Mouse (Mus musculus) left cerebral cortex, postnatal 14 days (tissue): ENCODE measurements around the gene Rif1. TPM values are rescaled to one million over a fixed set of nuclear protein-coding genes. Genes with fewer than 3 reads are reported as not detected.
"Not testable (repeated sequence)": the region's sequence is repeated elsewhere in the genome, so short reads cannot be mapped to it uniquely, and the experiment has no call there.

Experiments used
- DNase-seq, 2 experiments: peaks; one replicate each; pipeline ENCODE4 v3.0.0; 2021 to 2022; ENCODE audit warnings: low spot score in 2 of 2, mixed read lengths in 1 of 2
- intact Hi-C: fragments of 180-260 bp; cut with DNase I; formaldehyde crosslinking; loops from one replicate; pipeline ENCODE4 v1.15.1; 2025
- total RNA-seq, 2 experiments: library from RNA; stranded (reverse); gene quantifications; 2 replicates each; pipeline ENCODE4 v1.2.3; 2021

Rif1 gene
- total RNA-seq, 2 experiments from 2014 or later: 22.1 to 23.4 TPM

DNA sequence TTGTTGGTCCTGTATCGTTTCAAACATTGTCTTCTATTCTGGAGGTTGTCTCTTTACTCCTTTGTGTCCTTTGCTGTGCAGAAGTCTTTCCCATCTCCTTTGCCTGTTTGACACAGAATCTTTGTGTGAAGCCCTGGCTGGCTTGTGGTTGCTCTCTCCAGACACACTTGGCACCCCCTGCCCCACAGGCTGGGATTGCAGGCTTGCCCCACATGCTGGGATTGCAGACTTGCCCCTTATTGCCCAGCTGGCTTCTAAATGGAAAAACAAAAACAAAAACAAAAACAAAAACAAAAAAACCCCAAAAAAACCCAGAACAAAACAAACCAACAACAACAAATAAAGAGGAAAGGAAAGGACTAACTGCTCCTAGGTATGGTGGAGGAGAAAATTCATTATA, 4.0 kb upstream of the Rif1 start:
- no peak for DNase-seq
- intact Hi-C loops: no loop called here

- no peak for DNase-seq
- intact Hi-C loops: loop anchor here (5.0 kb wide), 1 partner anchor 99 kb away; the partner anchor contains the start of gene Nmi
These were observed 1.8 kb upstream of the Rif1 start for GRCm38 (mm10) chr2:52070816-52071215.

GRCm38 (mm10) chr2:52071241-52071991, 1.2 kb upstream of the Rif1 start:
- no peak for DNase-seq
- intact Hi-C loops: loop anchor here (5.0 kb wide), 1 partner anchor 99 kb away; the partner anchor contains the start of gene Nmi

DNA sequence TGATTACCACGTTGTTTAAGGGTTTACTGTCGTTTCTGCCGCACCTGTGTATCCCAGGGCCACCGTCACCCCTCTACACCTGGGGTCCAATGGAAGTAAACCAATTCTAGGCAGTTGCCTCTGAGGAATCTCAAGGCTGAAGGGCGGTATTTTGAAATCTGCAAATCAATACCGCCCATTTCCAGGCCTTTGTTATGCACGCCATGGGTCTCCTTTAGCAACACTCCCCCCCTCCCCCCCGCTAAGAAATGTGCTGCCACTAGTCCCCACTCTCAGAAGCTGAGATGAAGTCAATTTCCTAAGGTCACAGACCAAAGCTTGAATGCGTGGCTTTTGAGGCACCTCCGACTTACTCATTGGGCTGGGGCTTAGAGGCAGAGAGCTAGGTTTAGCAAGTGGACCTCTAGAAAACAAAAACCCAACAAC, 554 bp upstream of the Rif1 start:
- DNase-seq: no peak
- intact Hi-C loops: loop anchor here (2.0 to 5.0 kb wide), 2 partner anchors 100 to 137 kb away; partner anchors contain the start of genes Nmi and Rbm43

GRCm38 (mm10) chr2:52073141-52073904, 691 bp downstream of the Rif1 start:
- peak in 1 of 2 experiments; percentile 15 for DNase-seq
- intact Hi-C loops: loop anchor here (2.0 to 5.0 kb wide), 2 partner anchors 101 to 139 kb away; partner anchors contain the start of genes Nmi and Rbm43

DNA sequence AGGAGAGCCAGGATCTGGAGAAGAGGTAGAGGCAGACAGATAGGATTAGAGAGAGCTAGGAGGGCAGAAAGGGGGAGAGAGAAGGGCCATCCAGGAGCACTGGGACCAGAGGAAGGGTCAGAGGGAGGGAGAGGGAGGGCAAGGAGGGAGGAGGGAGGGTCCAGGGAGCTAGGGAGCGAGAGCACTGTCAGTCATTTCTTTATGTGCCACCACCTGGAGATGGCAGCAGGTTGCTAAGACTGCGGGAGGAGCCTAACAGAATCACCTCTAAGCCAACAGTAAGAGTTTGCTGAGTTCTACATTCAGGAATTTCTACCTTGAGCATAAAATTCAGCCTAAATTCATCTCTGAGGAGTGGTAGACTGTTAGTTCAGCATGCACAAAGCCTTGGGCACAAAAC, 6.0 kb downstream of the Rif1 start:
- intact Hi-C loops: no loop called here

GRCm38 (mm10) chr2:52084013-52084412, 11.4 kb downstream of the Rif1 start:
- intact Hi-C loops: no loop called here

More for the DNA sequence above, 6.0 kb downstream of the Rif1 start:
- DNase-seq: no peak

DNA sequence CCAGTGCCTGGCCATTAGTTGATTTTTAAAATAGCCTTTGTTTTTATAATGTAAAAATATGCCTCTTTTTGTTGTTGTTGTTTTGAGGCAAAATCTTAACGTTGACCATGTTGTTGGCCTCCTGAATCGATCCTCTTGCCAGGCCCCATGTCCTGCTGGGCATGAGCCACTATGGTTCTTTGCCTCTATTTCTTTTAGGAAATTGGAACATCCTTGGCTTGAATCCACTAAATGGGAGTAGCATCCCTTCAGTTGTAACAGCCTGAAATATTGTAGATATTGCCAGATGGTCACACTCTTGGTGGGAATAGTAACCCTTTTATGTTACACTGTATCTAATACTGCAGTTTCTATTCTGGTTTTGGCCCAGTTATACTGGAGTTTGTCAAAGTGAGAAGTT, 11.9 kb downstream of the Rif1 start:
- DNase-seq: no peak
- intact Hi-C loops: no loop called here

More at GRCm38 (mm10) chr2:52084013-52084412, 11.4 kb downstream of the Rif1 start:
- no peak for DNase-seq

GRCm38 (mm10) chr2:52114086-52114485, 41.5 kb downstream of the Rif1 start:
- DNase-seq: no peak
- intact Hi-C loops: no loop called here

- DNase-seq, intact Hi-C loops: not testable (repeated sequence)
These were observed 58.7 kb downstream of the Rif1 start for GRCm38 (mm10) chr2:52131370-52131769.

- peak in 1 of 2 experiments; percentile 7 for DNase-seq
- intact Hi-C loops: no loop called here
These were observed 60.7 kb downstream of the Rif1 start for GRCm38 (mm10) chr2:52133351-52133750.

DNA sequence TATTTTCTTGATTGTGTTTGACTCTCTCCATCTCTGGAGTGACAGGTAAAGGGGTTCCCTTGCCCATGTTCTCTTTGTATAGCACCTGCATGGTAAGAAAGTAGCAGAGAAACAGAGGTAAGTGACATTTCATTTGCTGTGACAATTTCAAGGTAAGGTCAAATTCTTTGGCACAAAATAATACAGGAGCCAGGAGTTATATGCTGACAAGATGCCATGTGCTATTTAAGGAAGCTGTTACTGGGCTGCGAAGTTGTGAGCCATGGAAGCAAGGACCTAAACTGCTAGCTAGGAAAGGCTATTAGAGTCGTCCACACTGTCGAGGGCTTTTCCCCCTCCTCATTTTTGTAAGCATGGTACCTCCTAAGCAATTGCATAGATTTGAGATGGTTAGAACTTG, 80.4 kb downstream of the Rif1 start:
- DNase-seq: no peak
- intact Hi-C loops: no loop called here

DNA sequence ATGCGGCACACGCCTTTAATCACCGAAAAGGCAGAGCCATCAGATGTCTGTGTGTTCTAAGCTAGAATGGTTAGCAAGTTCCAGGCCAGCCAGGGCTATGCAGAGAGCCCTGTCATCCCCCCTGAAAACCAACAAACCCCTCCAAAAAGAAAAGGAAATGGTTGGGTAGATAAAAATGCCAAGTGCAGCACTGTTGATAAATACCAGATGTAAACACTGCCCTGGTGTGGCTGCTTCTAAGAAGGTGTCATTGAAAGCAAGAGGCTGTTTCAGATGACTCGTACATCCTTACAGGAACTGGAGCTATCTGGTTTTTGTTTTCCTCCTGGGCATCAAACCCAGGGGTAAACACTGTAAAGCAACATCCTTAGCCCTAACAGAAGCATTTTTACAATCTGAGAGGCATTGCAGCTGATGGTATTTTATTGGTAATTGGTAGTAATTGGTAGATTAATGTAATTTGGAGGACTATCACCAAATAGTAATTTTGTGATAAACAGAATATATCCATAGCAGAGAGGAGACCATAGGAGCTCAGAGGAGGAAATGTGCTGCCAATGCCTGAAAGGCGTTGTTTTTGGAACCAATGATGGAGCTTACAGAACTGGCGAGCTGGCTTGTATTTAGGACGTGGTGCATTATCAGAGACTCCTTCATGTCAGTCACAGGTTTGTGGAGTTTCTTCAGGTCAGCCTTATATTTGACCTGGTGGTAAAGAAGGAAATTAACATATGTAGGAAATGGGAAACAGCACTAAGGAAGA, 96.8 kb downstream of the Rif1 start:
- no peak for DNase-seq
- intact Hi-C loops: no loop called here

Other genes with a start within 250 kb of the Rif1 start
- gene Rbm43, start 137.7 kb upstream of the Rif1 start, total RNA-seq: 10 to 100 TPM; 13.9 to 16.7 TPM
- gene Nmi, start 99.3 kb upstream of the Rif1 start, total RNA-seq: 1 to 10 TPM in 1 of 2 experiments, under 1 TPM in 1; 0.99 to 2.0 TPM
- 1 to 10 TPM; 1.0 to 1.2 TPM for gene Tnfaip6, start 34.8 kb upstream of the Rif1 start, total RNA-seq